Mouse (Mus musculus) c-Kit-negative CD71-positive TER-119-positive erythroid progenitor cells, embryonic 14.5 days (primary cell): ENCODE measurements around the gene Hoxd9.

ENCODE experiments used
- DNase-seq: peaks from one replicate; pipeline ENCODE4 v3.0.0-alpha.2; 2013; ENCODE audit warnings: low read depth, low spot score

Hoxd9 gene

GRCm38 (mm10) chr2:74711721-74712621, 14.4 kb downstream of the Hoxd9 start, which contains the start of the genes Hoxd3 and Hoxd4:
Gene Hoxd3 (plus strand): TSS chr2:74711927.
Gene Hoxd4 (plus strand): TSS chr2:74711929.
- no peak for DNase-seq

DNA sequence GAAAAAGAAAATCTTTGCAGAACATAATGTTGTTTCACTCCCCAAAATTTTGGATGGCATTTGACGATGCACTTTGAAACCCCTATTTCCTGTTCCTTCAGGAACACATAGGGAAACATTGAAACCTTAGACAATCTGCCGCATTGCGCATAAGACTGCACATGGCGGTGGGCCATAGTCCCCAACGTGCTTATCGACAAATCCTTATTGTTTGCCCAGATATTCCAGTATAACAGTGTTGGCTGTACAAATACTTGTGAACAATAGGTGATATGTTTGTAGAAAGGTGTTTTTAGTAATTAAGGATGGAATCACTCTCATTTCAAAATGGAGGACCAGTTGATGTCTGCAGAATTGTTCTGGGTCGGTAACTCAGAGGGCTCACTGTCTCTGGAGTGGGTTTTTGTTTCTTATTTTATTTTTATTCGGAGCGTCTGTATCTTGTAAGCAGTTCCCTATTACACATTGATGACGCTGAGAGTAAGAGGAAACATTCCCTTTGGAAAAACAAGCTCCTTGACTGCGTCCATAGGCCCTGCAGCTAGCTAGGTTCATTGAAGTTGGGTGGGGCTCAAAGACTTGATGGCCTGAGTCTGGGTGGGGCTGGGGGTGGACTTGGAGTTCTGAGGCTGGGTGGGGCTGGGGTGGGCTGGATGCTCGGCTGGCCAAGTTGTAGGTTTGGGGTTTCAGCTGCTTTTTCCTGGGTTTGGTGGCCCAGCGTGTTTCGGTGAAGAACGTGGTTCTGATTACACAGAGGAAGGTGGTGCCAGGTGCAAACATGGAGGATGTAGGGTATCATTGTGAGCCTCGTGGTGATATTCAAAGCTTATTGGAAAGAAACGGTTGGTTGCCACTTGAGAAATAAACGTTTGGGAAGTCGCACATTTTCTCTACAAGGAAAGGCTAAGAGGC, 16.0 kb downstream of the Hoxd9 start:
- DNase-seq, result no peak

GRCm38 (mm10) chr2:74714156-74714789, 16.7 kb downstream of the Hoxd9 start:
- DNase-seq, result no peak

DNA sequence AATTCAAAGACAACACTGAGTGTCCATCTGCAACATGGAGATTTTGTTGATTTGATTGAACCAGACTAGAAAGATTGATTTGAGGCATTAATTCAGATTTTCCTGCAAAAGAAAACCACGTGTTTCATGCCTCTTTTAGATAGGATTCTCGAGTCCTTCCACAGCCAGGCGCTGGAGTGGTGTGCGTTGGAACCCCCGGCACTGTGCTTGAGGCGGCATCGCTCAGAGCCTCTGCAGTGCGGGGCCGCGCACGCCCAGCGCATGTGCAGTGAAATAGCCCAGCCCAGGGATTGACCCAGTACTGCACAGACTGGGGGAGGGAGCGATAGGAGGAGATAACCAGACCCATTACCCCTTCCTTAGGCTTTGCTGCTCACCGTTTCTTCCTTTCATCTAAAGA, 17.4 kb downstream of the Hoxd9 start:
- no peak for DNase-seq

GRCm38 (mm10) chr2:74715504-74716241, 18.1 kb downstream of the Hoxd9 start:
- DNase-seq, result no peak

- no peak for DNase-seq
Observed at GRCm38 (mm10) chr2:74720384-74720783, 22.9 kb downstream of the Hoxd9 start.

GRCm38 (mm10) chr2:74720955-74721491, 23.5 kb downstream of the Hoxd9 start:
- DNase-seq, result no peak

DNA sequence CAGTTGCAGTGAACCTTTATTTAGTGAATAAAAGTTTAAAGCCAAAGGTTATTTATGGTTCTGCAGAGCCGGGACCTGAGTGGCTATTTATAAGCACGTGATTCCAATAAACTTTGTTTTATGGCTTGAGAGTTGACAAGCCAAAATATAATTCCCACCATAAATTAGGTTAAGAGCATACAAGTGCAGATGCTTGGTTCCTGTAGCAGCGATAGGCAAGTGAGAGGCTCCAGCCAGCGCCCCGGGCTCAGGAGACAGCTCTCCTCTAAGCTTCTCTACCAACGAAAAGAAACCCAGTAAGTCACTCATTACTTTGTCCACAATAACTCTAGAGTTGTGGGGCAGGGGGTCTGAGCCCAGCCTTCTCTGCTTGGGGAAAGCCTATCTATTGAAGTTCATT, 24.4 kb downstream of the Hoxd9 start:
- no peak for DNase-seq

GRCm38 (mm10) chr2:74722949-74723348, 25.4 kb downstream of the Hoxd9 start:
- DNase-seq, result no peak

DNA sequence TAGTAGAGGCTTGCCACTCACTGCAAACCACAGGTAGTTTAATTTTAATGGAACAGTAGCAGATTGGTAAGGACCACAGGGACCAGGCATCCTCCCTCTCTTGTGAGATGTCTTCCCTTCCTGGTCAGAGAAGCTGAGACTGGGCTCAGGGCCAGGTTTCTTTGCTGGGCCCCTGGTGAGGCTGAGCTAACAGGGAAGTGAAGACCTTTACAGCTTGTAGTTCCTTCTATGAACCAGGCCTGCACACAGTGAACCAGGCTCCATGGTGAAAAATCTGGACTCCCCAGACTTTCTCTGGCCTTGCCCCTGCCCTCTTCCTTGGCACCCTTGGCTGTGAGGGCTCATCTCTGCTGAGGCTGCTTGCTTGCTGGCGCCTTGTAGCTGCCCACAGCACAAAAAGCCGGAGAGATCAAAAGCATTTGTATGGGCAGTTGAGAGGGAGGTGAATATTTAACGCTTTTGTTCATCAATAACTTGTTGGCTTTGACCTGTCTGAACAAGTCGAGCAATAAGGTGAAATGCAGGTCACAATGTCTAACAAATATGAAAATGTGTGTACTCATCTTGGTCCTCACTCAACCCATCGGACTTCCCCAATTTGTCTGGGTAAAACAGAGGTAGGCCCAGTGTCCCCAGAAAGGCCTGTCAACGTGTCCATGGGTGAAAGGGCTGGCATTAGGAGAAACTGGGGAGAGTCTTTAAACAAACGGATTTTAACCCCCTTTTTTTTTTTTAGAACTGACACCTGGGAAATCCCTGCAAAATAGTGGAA, 26.9 kb downstream of the Hoxd9 start:
- no peak for DNase-seq

- DNase-seq, result no peak
Observed at GRCm38 (mm10) chr2:74725171-74725570, 27.6 kb downstream of the Hoxd9 start.

GRCm38 (mm10) chr2:74726551-74726950, 29.0 kb downstream of the Hoxd9 start, which contains the start of gene Gm28230:
Gene Gm28230 (plus strand): TSS chr2:74726728.
- DNase-seq, result no peak

GRCm38 (mm10) chr2:74726973-74727639, 29.6 kb downstream of the Hoxd9 start:
- no peak for DNase-seq

DNA sequence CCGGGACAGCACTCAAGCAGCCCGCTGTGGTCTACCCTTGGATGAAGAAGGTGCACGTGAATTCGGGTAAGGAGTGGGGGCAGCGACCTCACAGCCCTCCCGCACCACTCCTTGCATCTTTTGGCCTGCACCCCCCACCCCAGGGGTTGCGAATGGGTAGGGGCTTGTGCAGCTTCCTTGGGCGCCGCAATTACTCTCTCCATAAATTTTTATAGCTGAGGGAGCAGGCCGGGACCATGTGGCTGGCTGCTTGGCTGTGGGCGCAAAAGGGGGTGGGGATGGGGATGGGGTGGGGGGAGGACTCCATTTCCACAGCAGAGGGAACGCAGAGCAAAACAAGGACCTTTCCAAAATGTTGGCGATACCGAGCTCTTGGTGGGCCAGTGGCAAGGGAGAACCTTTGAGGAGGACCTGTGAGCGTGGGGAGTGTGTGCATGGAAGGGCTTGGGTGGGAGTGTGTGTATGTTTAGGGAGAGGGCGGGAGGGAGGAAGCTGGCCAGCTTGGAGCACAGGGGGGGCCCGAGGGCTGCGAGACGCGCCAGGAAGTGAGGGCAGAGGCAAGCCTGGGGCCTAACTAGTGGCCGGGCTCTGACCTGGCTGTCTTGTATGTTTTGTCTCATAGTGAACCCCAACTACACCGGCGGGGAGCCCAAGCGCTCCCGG, 30.2 kb downstream of the Hoxd9 start:
- no peak for DNase-seq

DNA sequence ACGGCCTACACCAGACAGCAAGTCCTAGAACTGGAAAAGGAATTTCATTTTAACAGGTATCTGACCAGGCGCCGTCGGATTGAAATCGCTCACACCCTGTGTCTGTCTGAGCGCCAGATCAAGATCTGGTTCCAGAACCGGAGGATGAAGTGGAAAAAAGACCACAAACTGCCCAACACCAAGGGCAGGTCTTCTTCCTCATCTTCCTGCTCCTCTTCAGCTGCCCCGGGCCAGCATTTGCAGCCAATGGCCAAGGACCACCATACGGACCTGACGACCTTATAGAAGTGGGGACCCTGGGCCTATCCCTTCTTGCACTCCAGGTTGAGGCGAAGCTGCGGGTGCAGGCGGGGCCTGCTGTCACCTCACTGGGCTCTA, 30.8 kb downstream of the Hoxd9 start:
- DNase-seq, result no peak

- DNase-seq, result no peak
Observed at GRCm38 (mm10) chr2:74730331-74730730, 32.8 kb downstream of the Hoxd9 start.

GRCm38 (mm10) chr2:74731055-74731454, 33.5 kb downstream of the Hoxd9 start:
- no peak for DNase-seq

DNA sequence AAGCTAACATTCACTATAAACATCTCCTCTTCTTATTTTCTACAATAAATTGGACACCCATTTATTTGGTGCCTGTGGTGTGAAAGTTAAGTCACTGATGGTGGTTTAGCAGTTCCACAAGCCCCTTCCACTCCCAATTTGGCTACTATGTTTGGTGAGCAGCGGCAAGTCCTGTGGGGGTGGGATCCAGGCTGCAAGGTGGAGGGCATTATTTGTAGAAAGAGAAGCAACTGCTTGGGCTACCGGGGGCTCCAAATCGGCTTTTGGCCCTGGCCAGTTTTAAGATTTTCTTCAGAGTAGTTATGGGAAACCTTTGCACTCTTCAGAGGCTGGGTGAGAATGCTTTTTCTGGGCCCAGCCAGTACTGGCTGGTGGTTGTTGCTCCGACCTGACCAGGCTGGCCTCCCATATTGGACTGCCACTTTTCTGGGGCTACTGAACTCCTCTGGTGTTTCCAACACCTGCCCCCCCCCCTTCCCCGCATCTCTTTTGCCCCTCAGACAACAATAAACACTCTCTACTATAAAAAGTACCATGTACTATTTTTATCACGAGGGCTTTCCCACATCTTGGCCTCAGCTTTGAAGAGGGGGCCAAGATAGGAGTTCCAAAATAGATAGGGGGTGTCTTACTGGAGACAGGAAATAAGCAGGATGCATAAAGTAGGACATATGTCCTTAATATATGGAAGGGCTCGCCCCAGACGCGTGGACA, 34.4 kb downstream of the Hoxd9 start:
- no peak for DNase-seq
